Mouse (Mus musculus) cerebellum, adult 11 months (tissue): ENCODE measurements at regions not wholly inside any gene's neighbourhood (a gene's known extent, or its start where the extent isn't known, plus 50 kb on each side); places are given as distances from the start of the nearest gene placed in this dataset.

Experiments used
- DNase-seq: peaks from one replicate; pipeline ENCODE4 v3.0.0; 2022

DNA sequence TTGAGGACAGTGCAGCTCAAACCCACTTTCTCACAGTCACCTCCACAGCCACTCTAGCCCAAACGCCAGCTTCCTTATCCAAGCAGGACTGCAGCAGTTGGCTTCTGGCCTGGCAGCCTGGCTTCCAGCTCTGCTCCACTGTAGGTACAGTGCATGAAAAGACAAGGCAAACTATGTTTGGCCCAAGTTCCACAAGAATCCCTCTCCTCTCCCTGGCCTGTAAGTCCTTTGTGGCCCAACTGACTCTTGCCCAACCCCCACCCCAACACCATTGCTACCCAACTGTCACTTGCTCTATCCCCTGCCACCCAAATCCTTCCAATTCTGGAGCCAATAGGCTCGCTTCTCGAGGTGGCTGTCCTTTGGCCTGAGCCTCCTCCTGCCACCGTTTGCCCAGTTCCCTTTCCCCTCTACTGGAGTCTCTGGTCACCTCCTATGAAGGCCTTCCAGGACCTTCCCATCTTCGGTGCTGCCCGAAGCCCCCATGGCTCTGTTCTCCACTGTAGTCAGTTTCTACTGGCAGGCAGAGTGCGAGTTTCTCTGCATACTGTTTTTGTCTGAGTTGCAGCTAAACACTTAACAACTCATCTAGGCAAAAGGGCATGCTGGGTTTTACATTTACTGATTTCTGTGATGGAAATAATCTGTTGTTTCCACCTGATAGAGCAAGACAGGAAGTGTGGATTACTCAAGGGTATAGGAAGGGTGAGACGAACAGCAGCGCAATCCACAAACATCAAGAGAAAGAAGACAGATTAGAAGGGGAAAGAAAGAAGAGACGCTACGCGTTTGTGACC, 84.4 kb upstream of the Ptpn1 start:
- DNase-seq, result no peak

DNA sequence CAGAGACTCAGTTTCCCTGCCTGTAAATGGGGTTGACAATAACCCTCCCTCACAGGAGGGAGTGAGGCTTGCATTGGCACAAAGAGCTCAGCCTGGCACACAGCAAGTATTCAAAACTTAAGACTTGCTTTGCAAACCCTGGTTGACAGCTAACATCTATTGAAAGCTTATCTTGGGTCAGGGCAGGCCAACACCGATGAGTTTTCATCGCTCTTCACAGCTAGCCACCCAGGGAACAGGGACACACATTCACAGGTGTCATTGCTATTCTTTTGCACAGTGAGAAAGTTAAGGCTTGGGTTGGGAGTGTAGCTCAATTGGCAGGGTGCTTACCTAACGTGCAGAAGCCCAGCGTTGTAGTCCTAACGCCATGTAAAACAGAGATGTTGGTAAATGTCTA, 86.5 kb upstream of the Ptpn1 start:
- no peak for DNase-seq

DNA sequence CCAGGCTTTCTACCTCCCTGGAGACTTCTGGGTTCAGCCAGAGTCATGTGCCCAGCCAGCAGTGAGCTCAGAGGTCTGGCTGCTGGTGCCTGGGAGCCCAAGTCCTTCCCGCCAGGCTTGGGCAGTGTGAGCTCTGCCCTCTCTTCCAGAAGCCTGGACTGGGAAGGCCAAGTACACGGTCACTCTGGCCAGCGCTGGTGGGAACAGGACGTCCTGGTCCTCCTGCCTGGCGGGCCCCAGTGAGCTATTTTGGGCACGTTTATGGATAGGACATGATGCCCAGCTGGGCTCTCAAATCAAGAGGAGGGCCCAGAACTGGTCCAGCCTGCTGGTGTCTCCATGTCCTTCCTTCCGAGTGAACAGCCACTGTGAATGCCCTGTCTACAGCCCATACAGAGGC, 87.3 kb upstream of the Ptpn1 start:
- no peak for DNase-seq

DNA sequence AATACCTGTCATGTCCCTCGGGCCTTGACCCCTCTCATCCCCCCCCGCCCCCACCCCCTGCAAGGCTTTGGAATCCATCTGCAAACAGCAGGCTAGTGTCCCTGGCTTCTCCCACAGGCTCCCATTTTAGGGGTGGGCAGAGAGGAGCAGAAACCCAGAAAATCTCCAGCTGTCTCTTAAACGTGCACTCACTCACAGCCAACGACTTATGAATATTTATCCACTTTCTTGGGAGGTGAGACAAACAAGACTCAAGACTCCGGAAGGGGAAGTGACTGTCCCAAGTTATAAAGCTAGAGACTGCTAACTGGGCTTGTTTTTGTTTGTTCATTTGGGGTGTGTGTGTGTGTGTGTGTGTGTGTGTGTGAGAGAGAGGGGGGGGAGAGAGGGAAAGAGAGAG, 87.9 kb upstream of the Ptpn1 start:
- DNase-seq, result no peak

GRCm38 (mm10) chr2:167842993-167843392, 88.9 kb upstream of the Ptpn1 start:
- no peak for DNase-seq

GRCm38 (mm10) chr2:167842473-167842872, 89.4 kb upstream of the Ptpn1 start:
- DNase-seq, result no peak

DNA sequence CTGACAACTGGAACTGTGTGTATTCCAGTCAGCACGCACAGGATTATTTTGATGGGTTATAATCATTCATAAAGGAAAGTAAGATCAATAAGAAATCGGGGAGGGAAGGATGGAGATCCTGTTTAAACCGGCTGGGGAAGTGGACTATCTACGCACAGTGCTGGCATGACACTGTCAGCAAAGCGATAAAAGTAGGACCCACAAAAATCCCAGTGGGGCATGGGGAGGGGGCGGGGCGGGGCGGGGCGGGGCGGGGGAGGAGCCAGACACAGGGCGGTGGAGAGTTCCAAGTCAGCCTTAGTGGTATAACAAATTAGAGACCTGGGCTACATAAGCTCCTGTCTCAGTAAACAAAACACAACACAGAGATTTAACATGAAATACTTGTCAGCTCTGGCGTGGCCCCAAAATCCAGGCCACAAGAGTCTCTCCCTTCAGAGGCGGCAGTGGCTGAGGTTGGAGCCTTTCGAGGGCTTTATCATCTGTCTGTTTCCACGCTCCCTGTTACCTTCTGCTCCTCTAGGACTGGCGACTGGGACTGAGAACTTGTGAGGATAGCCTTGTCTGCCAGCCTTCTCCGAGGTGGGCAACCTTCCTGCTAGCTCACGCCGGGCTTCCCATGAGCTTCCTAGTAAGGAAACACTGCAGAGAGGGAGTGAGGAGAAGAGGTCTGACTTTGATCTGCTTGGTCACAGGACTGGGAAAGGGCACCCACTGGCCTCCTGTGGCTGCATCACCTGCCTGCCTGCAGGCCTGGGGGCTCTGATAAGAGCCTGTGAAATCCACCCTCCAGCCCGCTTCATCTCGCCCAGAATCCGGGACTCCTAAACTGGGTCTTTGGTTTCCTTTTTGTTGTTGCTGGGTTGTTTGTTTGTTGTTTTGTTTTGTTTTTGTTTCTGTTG, 90.3 kb upstream of the Ptpn1 start:
- no peak for DNase-seq

DNA sequence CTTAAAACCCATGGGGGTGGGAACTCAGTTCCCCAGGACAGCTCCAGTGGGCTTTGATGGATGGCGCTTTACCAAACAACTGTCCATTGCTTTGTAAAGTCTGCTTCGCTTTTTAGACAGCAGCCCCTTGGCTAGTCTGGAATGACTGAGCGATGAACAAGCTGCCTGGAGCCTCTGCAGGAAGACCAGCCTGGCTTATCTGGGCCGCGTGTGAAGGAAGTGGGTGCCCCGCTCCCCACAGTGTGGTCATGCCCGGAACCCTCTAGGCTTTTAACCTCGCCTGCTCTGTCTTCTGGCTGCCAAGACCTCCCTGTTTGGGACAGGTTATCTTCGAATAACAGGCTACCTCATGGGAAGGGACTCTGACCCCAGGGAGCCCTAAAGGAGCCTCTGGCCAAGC, 91.5 kb upstream of the Ptpn1 start:
- DNase-seq, result no peak

- no peak for DNase-seq
Measured at GRCm38 (mm10) chr2:167839324-167839981, 92.4 kb upstream of the Ptpn1 start.

- no peak for DNase-seq
Measured at GRCm38 (mm10) chr2:167837596-167837995, 94.3 kb upstream of the Ptpn1 start.

GRCm38 (mm10) chr2:167836611-167837010, 95.2 kb upstream of the Ptpn1 start:
- DNase-seq, result no peak

DNA sequence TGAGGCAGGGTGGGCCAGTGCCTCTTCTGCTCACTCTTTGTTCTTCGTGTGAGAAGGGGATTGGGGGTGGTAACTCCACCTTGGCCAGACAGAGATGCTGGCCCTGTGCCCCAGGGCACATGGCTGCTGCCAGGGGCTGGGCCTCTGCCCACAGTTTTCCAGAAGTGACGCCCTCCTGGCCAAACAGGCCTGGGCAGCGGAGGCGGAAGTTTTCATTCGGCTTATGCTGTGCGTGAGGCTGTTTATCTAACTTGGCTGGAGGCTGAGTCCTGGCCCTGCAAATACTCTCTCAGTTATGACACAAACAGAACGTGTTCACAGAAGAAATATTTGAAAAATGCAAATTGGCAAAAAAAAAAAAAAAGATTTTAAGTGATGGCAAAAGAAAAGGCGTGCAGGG, 97.3 kb upstream of the Ptpn1 start:
- no peak for DNase-seq

GRCm38 (mm10) chr2:167833290-167833953, 98.4 kb upstream of the Ptpn1 start:
- DNase-seq, result no peak

DNA sequence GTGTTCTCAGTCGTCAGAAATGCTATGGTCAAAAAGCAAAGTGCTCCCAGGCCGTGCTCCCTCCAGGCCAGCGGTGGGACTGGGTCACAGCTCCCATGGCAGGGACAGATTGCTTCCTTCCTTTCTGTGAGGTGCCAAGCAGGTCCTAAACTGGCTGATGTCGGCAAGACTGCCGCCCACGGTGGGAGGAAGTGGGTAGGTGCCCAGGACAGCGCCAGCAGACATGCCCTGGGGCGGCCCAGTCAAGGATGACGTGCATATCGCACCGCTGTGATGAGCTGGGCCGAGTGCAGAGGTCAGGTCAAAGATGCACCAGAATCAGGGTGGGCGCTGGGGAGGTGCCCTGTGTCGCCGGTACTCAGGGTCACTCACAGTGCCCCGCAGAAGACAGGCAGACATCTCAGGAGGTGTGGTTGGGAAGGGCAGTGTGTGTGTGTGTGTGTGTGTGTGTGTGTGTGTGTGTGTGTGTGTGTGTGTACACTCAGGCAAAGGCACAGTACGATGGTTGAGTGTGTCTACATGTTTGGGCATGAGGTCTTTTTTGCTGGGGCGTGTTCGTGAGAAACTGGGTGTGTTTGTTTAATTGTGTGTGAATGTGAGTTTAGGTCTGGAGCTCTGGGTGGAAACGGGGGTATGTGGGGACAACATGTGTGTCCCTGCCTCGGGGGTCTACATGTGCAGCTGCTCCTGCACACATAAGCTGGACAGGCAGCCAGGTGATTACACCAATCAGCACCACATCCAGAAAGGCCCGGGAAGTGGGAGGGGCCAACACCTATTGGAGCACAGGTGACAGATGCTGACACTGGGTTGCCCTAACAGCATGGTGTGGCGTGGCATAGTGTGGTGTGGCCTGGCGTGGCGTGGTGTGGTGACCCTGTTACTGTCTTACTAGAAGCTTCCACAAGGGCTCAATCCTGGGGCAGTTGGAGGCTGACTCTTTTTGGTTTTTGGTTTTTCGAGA, 100.5 kb upstream of the Ptpn1 start:
- DNase-seq, result no peak

GRCm38 (mm10) chr2:167828258-167828657, 103.6 kb upstream of the Ptpn1 start:
- DNase-seq, result no peak

GRCm38 (mm10) chr2:167826922-167827703, 104.7 kb upstream of the Ptpn1 start:
- DNase-seq, result no peak

DNA sequence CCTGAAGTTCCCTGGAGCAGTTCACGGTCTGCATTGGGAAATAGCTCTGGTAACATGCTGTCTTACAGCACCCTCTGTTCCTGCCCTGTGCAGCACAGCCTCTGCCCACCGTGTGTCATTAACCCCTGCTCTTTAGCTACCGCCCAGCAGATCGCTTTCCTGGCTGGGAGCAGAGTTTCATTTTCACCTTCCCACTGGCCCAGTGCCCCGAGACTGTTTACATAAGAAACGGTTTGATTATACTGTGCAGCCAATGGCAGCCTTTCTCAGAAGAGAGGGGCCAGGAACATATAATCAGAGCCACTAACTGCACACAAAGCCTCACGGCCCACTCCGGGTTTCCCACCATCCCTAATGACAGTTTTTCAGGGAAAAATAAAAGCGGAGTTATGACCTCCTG, 108.3 kb upstream of the Ptpn1 start:
- DNase-seq, result no peak

DNA sequence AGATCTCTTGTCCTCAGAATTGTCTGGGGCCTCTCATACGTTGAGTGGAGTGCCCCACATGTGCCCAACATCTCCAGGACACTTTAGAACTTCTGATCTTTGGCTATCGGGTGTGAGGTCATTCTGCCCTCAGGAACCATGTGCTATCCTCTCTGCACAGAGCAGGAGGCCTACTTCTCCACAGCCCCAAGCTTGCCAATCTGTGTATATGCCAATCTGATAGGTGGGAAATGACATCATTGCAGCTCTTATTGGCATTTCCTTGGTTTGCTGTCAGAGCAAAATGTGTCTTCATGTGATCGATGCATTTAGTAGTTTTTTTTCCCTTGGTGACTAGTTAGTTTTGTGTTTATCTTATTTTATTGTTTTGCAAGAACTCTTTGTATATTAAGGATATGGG, 108.8 kb upstream of the Ptpn1 start:
- no peak for DNase-seq

GRCm38 (mm10) chr2:167821186-167821585, 110.7 kb upstream of the Ptpn1 start:
- DNase-seq, result no peak

- no peak for DNase-seq
Measured at GRCm38 (mm10) chr2:167818799-167819198, 113.1 kb upstream of the Ptpn1 start.

- no peak for DNase-seq
Measured at GRCm38 (mm10) chr2:167817030-167817429, 114.8 kb upstream of the Ptpn1 start.
